Mouse (Mus musculus): Measurements from ENCODE around the gene Fam3c.
A peak's percentile ranks its signal among the peaks of the same experiment; 100 is the strongest.

The Fam3c gene

GRCm38 (mm10) chr6:22354675-22355074 is 1.4 kb downstream of the Fam3c start:
- no peak for ATAC-seq (ENCODE audit: insufficient number of reproducible peaks, low FRiP score, low TSS enrichment)

GRCm38 (mm10) chr6:22354031-22354430 is 2.0 kb downstream of the Fam3c start:
- no peak for ATAC-seq (ENCODE audit: insufficient number of reproducible peaks, low FRiP score, low TSS enrichment)

- no peak for ATAC-seq (ENCODE audit: insufficient number of reproducible peaks, low FRiP score, low TSS enrichment)
These were observed 4.5 kb downstream of the Fam3c start for GRCm38 (mm10) chr6:22351551-22351950.

- no peak for ATAC-seq (ENCODE audit: insufficient number of reproducible peaks, low FRiP score, low TSS enrichment)
These were observed 5.8 kb downstream of the Fam3c start for GRCm38 (mm10) chr6:22350239-22350571.

GRCm38 (mm10) chr6:22349531-22350238 is 6.4 kb downstream of the Fam3c start:
- no peak for ATAC-seq (ENCODE audit: insufficient number of reproducible peaks, low FRiP score, low TSS enrichment)

- no peak for ATAC-seq (ENCODE audit: insufficient number of reproducible peaks, low FRiP score, low TSS enrichment)
These were observed 7.1 kb downstream of the Fam3c start for GRCm38 (mm10) chr6:22348975-22349374.

- peak; percentile 58; the same call in 1 of the 2 replicates for ATAC-seq (ENCODE audit: insufficient number of reproducible peaks, low FRiP score, low TSS enrichment)
These were observed 7.9 kb downstream of the Fam3c start for GRCm38 (mm10) chr6:22348130-22348529.

GRCm38 (mm10) chr6:22347132-22347902 is 8.7 kb downstream of the Fam3c start:
- no peak for ATAC-seq (ENCODE audit: insufficient number of reproducible peaks, low FRiP score, low TSS enrichment)

GRCm38 (mm10) chr6:22344443-22344842 is 11.6 kb downstream of the Fam3c start:
- no peak for ATAC-seq (ENCODE audit: insufficient number of reproducible peaks, low FRiP score, low TSS enrichment)

- ATAC-seq (ENCODE audit: insufficient number of reproducible peaks, low FRiP score, low TSS enrichment), result no peak
These were observed 12.3 kb downstream of the Fam3c start for GRCm38 (mm10) chr6:22343706-22344105.

- ATAC-seq (ENCODE audit: insufficient number of reproducible peaks, low FRiP score, low TSS enrichment), result no peak
These were observed 12.8 kb downstream of the Fam3c start for GRCm38 (mm10) chr6:22343292-22343691.

- ATAC-seq (ENCODE audit: insufficient number of reproducible peaks, low FRiP score, low TSS enrichment), result no peak
These were observed 15.3 kb downstream of the Fam3c start for GRCm38 (mm10) chr6:22340779-22341178.

GRCm38 (mm10) chr6:22339763-22340542 is 16.1 kb downstream of the Fam3c start:
- ATAC-seq (ENCODE audit: insufficient number of reproducible peaks, low FRiP score, low TSS enrichment), result no peak

GRCm38 (mm10) chr6:22332548-22332947 is 23.5 kb downstream of the Fam3c start:
- no peak for ATAC-seq (ENCODE audit: insufficient number of reproducible peaks, low FRiP score, low TSS enrichment)

GRCm38 (mm10) chr6:22330169-22330960 is 25.7 kb downstream of the Fam3c start:
- ATAC-seq (ENCODE audit: insufficient number of reproducible peaks, low FRiP score, low TSS enrichment), result no peak

- no peak for ATAC-seq (ENCODE audit: insufficient number of reproducible peaks, low FRiP score, low TSS enrichment)
These were observed 28.1 kb downstream of the Fam3c start for GRCm38 (mm10) chr6:22327931-22328330.

GRCm38 (mm10) chr6:22327091-22327490 is 29.0 kb downstream of the Fam3c start:
- no peak for ATAC-seq (ENCODE audit: insufficient number of reproducible peaks, low FRiP score, low TSS enrichment)

- ATAC-seq (ENCODE audit: insufficient number of reproducible peaks, low FRiP score, low TSS enrichment), result no peak
These were observed 29.8 kb downstream of the Fam3c start for GRCm38 (mm10) chr6:22326289-22326688.

- peak; percentile 73 for ATAC-seq (ENCODE audit: insufficient number of reproducible peaks, low FRiP score, low TSS enrichment)
These were observed 30.5 kb downstream of the Fam3c start for GRCm38 (mm10) chr6:22325364-22326072.

- no peak for ATAC-seq (ENCODE audit: insufficient number of reproducible peaks, low FRiP score, low TSS enrichment)
These were observed 58.0 kb downstream of the Fam3c start for GRCm38 (mm10) chr6:22298059-22298458.

Data from cerebellum, adult (tissue).